Mouse (Mus musculus) cortical plate, adult 2 months (tissue): ENCODE data around the gene Sult6b2. TPM values are rescaled to one million over a fixed set of nuclear protein-coding genes. Genes with fewer than 3 reads are reported as not detected.

Experiments
- H3K27ac ChIP-seq: fragments of 200-500 bp; 2 replicates; pipeline ENCODE4 v1.5.1; 2012; ENCODE audit warnings: low read length, control low read depth, inconsistent platforms; ENCODE audit not compliant: insufficient read depth
- H3K4me1 ChIP-seq: fragments of 200-500 bp; 2 replicates; pipeline ENCODE4 v1.6.1; 2011; ENCODE audit warnings: low read length; ENCODE audit not compliant: control insufficient read depth, insufficient read depth
- H3K4me3 ChIP-seq: fragments of 200-500 bp; 2 replicates; pipeline ENCODE4 v1.5.1; 2011; ENCODE audit warnings: mild to moderate bottlenecking, low read length, control low read depth; ENCODE audit not compliant: insufficient read depth
- CTCF ChIP-seq: fragments of 200-500 bp; IDR thresholded peaks from 2 replicates; pipeline ENCODE4 v1.5.1; 2011; ENCODE audit warnings: mild to moderate bottlenecking, control low read depth, low read length; ENCODE audit not compliant: insufficient read depth; ENCODE audit errors: extremely low read depth
- POLR2A ChIP-seq: fragments of 200-500 bp; IDR thresholded peaks from 2 replicates; pipeline ENCODE4 v1.6.1; 2011; ENCODE audit warnings: mild to moderate bottlenecking, low read length, control low read depth; ENCODE audit not compliant: insufficient read depth; ENCODE audit errors: extremely low read depth
- polyA plus RNA-seq: library from polyadenylated mRNA; depleted of rRNA; stranded (reverse); fragments of >200 nt; gene quantifications from 2 replicates; pipeline ENCODE4 v1.2.3, GENCODE M21; 2012

Gene Sult6b2
- polyA plus RNA-seq, 1 experiment = 0.13 TPM

DNA sequence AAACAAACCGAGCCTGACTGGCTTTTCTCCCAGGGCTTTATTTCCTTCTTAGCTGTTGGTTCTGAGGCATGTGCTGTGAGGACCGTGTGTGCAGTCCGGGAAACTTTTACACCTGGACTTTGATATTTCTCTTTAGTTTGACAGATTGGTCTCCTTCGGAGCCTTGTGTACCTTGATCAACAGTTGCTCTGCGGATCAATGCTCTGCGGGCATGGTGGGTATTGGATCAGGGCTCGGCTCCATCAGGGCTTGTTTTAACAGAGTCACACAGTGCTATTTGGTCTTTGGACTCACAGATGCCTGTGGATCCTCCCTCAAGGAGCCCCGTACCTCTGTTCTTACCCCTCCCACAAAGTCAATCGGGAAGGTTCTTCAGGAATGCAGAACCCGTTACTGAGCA is 9.7 kb upstream of the Sult6b2 start:
- H3K27ac ChIP-seq = no peak overlapping the region
- no peak overlapping the region; the same call in 1 of the 2 replicates for H3K4me3 ChIP-seq
- no peaks in the 10 kb centered on the region for H3K4me1 ChIP-seq
- TF ChIP-seq CTCF = no peak
- no peak for TF ChIP-seq POLR2A

- H3K4me1 ChIP-seq = no peaks in the 10 kb centered on the region
These were observed 8.7 kb upstream of the Sult6b2 start for GRCm38 (mm10) chr6:142812969-142813368.

GRCm38 (mm10) chr6:142810239-142810638 is 5.9 kb upstream of the Sult6b2 start:
- TF ChIP-seq CTCF = no peak
- no peak for TF ChIP-seq POLR2A
- Histone ChIP-seq H3K27ac (no peak overlapping the region), H3K4me1 (no peaks in the 10 kb centered on the region), H3K4me3 (no peak overlapping the region)

More at GRCm38 (mm10) chr6:142812969-142813368, 8.7 kb upstream of the Sult6b2 start:
- no peak overlapping the region for H3K4me3 ChIP-seq
- no peak overlapping the region for H3K27ac ChIP-seq
- no peak for TF ChIP-seq CTCF
- no peak for TF ChIP-seq POLR2A

- Histone ChIP-seq H3K4me1 (no peaks in the 10 kb centered on the region), H3K27ac (no peak overlapping the region), H3K4me3 (no peak overlapping the region)
- TF ChIP-seq CTCF = no peak
- TF ChIP-seq POLR2A = no peak
These were observed 5.2 kb upstream of the Sult6b2 start for GRCm38 (mm10) chr6:142809373-142810098.

- Histone ChIP-seq H3K4me1 (no peaks in the 10 kb centered on the region), H3K4me3 (no peak overlapping the region), H3K27ac (no peak overlapping the region)
- TF ChIP-seq POLR2A (no peak), CTCF (no peak)
These were observed 2.0 kb upstream of the Sult6b2 start for GRCm38 (mm10) chr6:142806326-142806725.

GRCm38 (mm10) chr6:142802617-142803525 is 1.4 kb downstream of the Sult6b2 start:
- Histone ChIP-seq H3K27ac (no peak overlapping the region), H3K4me3 (no peak overlapping the region), H3K4me1 (no peaks in the 10 kb centered on the region)
- no peak for TF ChIP-seq CTCF
- TF ChIP-seq POLR2A = no peak

DNA sequence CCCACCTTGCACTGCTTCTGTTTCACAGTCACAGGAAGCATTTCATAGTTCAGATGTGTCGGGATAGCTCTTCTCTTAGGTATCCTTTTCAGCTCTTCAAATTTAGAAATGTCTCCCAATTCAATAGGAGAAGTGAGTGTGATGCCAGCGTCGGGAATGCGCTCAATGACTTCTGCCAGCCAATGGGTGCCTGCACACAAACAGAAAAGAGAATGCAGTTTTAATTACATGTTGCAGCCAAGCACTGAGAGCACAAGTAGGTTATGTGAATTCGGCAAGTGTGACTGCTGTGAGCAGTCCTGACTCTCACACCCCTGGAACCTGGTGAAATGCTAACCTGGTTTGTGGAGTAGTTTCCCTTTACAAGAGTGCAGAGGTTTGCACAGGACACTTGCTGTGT is 2.6 kb downstream of the Sult6b2 start:
- no peaks in the 10 kb centered on the region for H3K4me1 ChIP-seq
- TF ChIP-seq POLR2A = no peak
- TF ChIP-seq CTCF = no peak
- H3K4me3 ChIP-seq = no peak overlapping the region
- H3K27ac ChIP-seq = no peak overlapping the region

DNA sequence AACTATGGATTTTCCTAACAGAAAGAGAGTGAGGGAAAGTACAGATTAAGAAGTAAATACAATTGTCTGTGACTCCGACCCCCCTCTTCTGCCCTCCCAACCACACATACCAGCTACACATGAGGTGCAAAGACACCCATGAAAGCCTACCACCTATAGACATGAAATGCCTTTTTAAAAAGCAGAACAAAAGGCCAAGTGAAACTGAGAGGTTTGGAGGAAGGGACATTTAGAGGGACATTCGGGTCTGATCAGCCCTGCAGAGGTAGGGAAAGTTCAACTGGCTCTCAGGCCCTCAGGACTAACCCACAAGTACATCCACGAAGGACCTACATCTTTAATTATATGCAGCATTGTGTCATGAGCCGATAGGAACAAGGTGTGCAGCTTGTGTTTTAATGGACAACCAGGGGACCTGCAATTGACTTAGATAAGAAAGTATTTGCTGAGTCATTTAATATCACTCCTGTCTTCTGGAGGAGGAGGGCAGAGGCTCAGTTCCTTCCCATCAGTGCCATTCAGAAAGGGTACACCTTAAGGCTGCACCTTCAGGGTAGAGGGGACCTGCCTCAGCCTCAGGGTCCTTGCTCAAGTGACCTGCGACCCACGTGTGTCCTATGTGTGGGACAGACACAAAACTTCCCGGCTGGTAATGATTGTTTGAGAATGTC is 4.5 kb downstream of the Sult6b2 start:
- no peak for TF ChIP-seq CTCF
- TF ChIP-seq POLR2A = no peak
- Histone ChIP-seq H3K27ac (no peak overlapping the region), H3K4me1 (no peaks in the 10 kb centered on the region), H3K4me3 (no peak overlapping the region)

GRCm38 (mm10) chr6:142798837-142799236 is 5.5 kb downstream of the Sult6b2 start:
- TF ChIP-seq CTCF = no peak
- no peak for TF ChIP-seq POLR2A
- Histone ChIP-seq H3K4me1 (no peaks in the 10 kb centered on the region), H3K27ac (no peak overlapping the region), H3K4me3 (no peak overlapping the region)
